Mouse (Mus musculus) testis, adult 2 months (tissue): ENCODE data around the gene Elovl6. TPM values are rescaled to one million over a fixed set of nuclear protein-coding genes. Genes with fewer than 3 reads are reported as not detected.

ENCODE experiments used
- H3K27ac ChIP-seq: fragments of 200-500 bp; 2 replicates; pipeline ENCODE4 v1.5.1; 2012; ENCODE audit warnings: low read depth, low read length; ENCODE audit not compliant: control insufficient read depth, insufficient read depth
- H3K27me3 ChIP-seq: fragments of 200-500 bp; 2 replicates; pipeline ENCODE4 v1.6.1; 2012; ENCODE audit warnings: mild to moderate bottlenecking, low read length, moderate library complexity; ENCODE audit not compliant: control insufficient read depth, insufficient read depth
- H3K36me3 ChIP-seq: fragments of 200-500 bp; 2 replicates; pipeline ENCODE4 v1.6.1; 2012; ENCODE audit warnings: mild to moderate bottlenecking, low read length; ENCODE audit not compliant: control insufficient read depth, insufficient read depth
- H3K4me1 ChIP-seq: fragments of 200-500 bp; 2 replicates; pipeline ENCODE4 v1.6.1; 2012; ENCODE audit warnings: low read length; ENCODE audit not compliant: control insufficient read depth, insufficient read depth
- H3K4me3 ChIP-seq: fragments of 200-500 bp; 2 replicates; pipeline ENCODE4 v1.5.1; 2012; ENCODE audit warnings: low read depth, mild to moderate bottlenecking, low read length, moderate library complexity, mixed read lengths; ENCODE audit not compliant: control insufficient read depth
- CTCF ChIP-seq: fragments of 200-500 bp; IDR thresholded peaks from 2 replicates; pipeline ENCODE4 v1.5.1; 2012; ENCODE audit warnings: low read depth, mild to moderate bottlenecking, inconsistent platforms, low read length, moderate library complexity; ENCODE audit not compliant: control insufficient read depth, insufficient read depth, insufficient replicate concordance
- POLR2A ChIP-seq: fragments of 200-500 bp; IDR thresholded peaks from 2 replicates; pipeline ENCODE4 v1.6.1; 2012; ENCODE audit warnings: low read depth, mild to moderate bottlenecking, inconsistent platforms, low read length, moderate library complexity; ENCODE audit not compliant: control insufficient read depth
- polyA plus RNA-seq: library from polyadenylated mRNA; depleted of rRNA; stranded (reverse); fragments of >200 nt; gene quantifications from 2 replicates; pipeline ENCODE4 v1.2.3, GENCODE M21; 2012

Gene Elovl6
- polyA plus RNA-seq, 1 experiment = 13.3 TPM

DNA sequence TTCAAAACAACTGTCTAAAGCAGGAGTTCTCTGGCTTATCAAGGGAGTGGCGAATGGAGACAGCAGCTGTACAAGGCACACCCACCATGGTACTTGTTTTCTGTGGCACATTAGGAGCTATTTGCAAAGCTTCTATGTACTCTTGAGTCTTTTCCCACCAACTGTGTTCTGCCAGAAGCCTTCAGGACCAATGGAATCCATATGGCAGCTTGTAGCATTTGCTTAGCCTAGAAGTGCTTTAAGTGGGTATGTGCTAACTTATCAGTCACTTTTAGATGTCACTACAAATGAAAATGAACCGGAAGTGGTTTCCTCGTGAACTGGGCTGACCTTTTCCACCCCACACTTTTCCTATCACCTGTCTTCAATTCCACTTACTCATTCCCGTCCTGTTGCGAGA is 89.1 kb downstream of the Elovl6 start:
- no peak overlapping the region for H3K27ac ChIP-seq
- no peak for TF ChIP-seq POLR2A
- no peaks in the 10 kb centered on the region for H3K36me3 ChIP-seq
- no peaks in the 10 kb centered on the region for H3K27me3 ChIP-seq
- no peak overlapping the region for H3K4me3 ChIP-seq
- no peaks in the 10 kb centered on the region for H3K4me1 ChIP-seq

DNA sequence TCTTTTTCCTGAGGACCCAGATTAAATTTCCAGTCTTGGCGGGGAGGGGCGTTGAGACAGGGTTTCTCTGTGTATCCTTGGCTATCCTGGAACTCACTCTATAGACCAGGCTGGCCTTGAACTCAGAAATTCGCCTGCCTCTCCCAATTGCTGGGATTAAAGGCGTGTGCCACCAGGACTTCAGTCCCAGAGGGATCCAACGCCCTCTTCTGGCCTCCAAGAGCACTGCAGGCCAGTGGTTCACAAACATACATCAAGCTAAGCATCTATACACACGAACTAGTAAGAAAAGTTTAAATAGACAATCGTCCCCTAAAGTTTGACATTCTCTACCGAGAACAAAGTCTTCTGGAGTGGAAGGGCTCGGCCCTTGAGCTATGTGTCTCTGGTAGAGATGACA is 90.0 kb downstream of the Elovl6 start:
- H3K4me1 ChIP-seq = no peaks in the 10 kb centered on the region
- no peaks in the 10 kb centered on the region for H3K27me3 ChIP-seq

DNA sequence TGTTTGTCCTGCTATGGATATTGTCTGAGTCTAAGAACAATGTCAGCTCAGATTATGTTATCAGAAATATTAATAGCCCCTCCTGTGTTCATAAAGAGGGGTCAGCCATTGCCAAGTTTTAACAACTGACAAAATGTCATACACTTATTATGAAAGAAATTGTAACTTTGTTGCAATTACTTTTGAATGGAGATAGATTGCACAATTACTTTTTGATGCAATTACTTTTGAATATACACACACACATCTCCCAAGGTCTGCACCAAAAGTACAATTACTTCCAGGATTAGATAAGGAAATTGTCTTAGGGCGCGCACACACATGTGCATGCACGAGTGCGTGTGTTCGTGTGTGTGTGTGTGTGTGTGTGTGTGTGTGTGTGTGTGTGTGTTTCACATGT is 90.5 kb downstream of the Elovl6 start:
- H3K4me1 ChIP-seq = no peaks in the 10 kb centered on the region
- TF ChIP-seq POLR2A = no peak
- no peak for TF ChIP-seq CTCF
- no peaks in the 10 kb centered on the region for H3K36me3 ChIP-seq
- H3K27ac ChIP-seq = no peak overlapping the region
- H3K4me3 ChIP-seq = no peak overlapping the region
- H3K27me3 ChIP-seq = no peaks in the 10 kb centered on the region

More for the DNA sequence above, 90.0 kb downstream of the Elovl6 start:
- Histone ChIP-seq H3K27ac (no peak overlapping the region), H3K4me3 (no peak overlapping the region), H3K36me3 (no peaks in the 10 kb centered on the region)
- TF ChIP-seq CTCF (peak; percentile 68; the same call in 1 of the 2 replicates), POLR2A (no peak)

DNA sequence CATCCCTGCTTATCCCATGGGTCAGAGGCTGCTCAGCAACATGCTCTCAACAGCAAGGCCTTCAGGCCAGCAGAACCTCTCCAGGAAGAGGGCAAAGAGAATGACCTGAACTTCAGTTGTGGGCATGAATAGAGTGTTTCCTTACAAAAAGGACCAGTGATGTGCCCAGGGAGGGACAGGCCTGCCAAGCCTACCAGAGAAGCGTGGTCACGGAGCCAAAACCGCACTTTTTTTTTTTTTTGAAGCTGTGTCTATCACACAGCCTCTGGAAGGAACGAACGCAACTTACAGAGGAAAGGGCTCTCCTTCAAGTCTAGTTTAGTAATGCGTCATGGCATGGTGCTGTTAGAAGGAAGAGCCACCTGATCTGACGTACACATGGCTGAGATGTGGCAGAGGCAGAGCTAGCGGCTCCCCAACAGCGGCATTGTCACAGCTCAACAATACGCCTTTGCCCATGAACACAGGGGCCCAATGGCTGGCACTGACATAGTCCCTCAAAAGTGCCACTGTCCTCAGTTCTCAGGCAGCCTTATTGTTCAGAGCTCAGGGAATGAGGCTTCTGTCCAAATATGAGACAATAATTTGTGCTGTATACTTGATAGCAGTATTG is 92.1 kb downstream of the Elovl6 start:
- H3K27ac ChIP-seq = no peak overlapping the region
- H3K4me1 ChIP-seq = no peaks in the 10 kb centered on the region
- no peaks in the 10 kb centered on the region for H3K36me3 ChIP-seq
- no peak overlapping the region for H3K4me3 ChIP-seq
- no peaks in the 10 kb centered on the region for H3K27me3 ChIP-seq
- TF ChIP-seq POLR2A = no peak
- no peak for TF ChIP-seq CTCF

DNA sequence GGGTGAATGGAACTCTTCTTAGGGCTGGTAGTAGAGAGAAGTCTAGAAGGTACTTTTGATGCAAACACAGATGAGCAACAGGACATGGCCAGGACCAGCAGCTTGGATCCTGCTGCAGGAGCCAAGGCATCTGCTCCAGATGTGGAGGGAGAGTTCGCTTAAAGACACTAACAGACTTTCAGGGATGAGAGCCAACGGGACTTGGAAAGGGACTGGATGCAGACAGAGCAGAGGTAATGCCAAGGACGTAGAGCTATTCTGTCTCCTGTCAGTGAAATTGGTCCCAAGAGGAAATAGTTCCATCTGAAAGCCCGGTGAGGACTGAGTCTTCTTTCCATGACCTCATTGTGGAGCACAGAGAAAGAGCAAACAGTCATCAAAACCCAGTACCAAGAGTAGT is 95.1 kb downstream of the Elovl6 start:
- TF ChIP-seq CTCF = no peak
- TF ChIP-seq POLR2A = no peak
- peak overlapping the region; percentile 70 for H3K4me3 ChIP-seq
- H3K27ac ChIP-seq = no peak overlapping the region
- H3K36me3 ChIP-seq = no peaks in the 10 kb centered on the region
- H3K4me1 ChIP-seq = no peaks in the 10 kb centered on the region
- no peaks in the 10 kb centered on the region for H3K27me3 ChIP-seq

DNA sequence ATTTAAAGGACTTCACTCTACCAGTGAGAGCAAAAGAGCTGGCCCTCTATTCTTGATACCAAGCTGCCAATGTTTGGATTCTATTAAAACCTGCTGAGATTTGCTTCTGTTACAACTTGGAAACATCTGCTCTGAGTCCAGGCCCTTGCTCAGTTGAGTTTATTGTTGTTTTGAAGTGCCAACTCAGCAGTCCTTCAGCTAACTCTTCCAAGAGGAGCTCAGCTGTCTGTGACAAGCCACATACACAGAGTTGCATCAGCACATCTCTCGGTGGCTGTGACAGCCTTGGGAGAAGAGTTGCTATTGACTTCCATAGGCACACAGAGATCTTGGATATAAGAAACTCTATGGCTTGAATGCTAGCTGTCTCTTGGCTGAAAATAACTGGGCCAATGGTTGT is 98.9 kb downstream of the Elovl6 start:
- Histone ChIP-seq H3K36me3 (no peaks in the 10 kb centered on the region), H3K4me1 (no peaks in the 10 kb centered on the region), H3K4me3 (no peak overlapping the region), H3K27ac (no peak overlapping the region), H3K27me3 (no peaks in the 10 kb centered on the region)
- TF ChIP-seq POLR2A (no peak), CTCF (no peak)

DNA sequence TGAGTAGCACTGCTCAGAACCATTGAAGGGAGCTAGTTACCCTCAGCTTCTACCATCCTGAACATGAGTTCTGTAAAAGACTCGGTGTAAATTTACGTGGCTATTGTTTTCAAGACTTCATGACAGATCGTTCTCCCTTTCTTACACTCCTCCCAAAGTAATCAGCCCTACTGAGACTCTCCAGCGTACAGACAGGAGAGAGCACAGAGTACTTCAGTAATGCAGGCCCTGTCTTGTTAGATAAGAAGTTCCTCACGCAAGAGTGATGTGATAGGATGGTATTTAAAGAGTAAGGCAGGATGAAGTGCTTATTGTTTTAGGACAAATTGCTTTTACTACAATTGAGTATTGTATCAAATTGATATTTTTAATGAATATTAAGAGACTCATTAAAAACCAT is 99.7 kb downstream of the Elovl6 start:
- H3K36me3 ChIP-seq = no peaks in the 10 kb centered on the region
- H3K27ac ChIP-seq = no peak overlapping the region
- no peaks in the 10 kb centered on the region for H3K4me1 ChIP-seq
- H3K27me3 ChIP-seq = no peaks in the 10 kb centered on the region
- H3K4me3 ChIP-seq = no peak overlapping the region
- no peak for TF ChIP-seq POLR2A
- TF ChIP-seq CTCF = no peak

DNA sequence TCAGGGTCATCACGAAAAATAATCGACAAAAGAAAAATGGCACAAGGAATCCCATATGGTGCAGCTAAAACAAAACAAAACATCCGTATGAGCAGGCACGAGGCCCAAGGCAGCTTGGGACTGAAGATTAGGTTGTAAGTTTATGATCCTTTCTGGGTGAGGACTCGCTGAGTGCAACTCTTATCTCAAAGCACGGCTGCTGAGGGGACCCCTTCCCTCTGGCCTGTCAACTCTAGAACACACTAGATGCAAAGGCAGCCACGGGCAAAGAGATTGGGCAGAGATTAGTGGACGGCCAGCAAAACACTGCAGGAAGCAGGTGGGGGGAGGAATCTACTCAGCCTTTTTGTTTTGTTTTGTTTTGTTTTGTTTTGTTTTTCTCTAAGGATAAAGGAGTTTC is 101.4 kb downstream of the Elovl6 start:
- no peak for TF ChIP-seq CTCF
- no peak for TF ChIP-seq POLR2A
- H3K4me1 ChIP-seq = no peaks in the 10 kb centered on the region
- H3K27ac ChIP-seq = no peak overlapping the region
- H3K4me3 ChIP-seq = no peak overlapping the region
- no peaks in the 10 kb centered on the region for H3K36me3 ChIP-seq
- H3K27me3 ChIP-seq = no peaks in the 10 kb centered on the region
